Mouse (Mus musculus) right cerebral cortex, adult 18-20 months (tissue): ENCODE data around the gene Olfr506.
"Not testable (repeated sequence)": the region's sequence is repeated elsewhere in the genome, so short reads cannot be mapped to it uniquely, and the experiment has no call there.

Experiments used
- DNase-seq: peaks from one replicate; pipeline ENCODE4 v3.0.0; 2022; ENCODE audit warnings: mixed read lengths

Gene Olfr506

GRCm38 (mm10) chr7:108610487-108610886 lies at the start of gene Olfr506:
Olfr506 (plus strand) TSS chr7:108610787.
- no peak for DNase-seq

GRCm38 (mm10) chr7:108565693-108566092 lies 44.9 kb upstream of the Olfr506 start, which contains the start of gene Olfr504:
Olfr504 (minus strand) TSS chr7:108565793.
- no peak for DNase-seq

DNA sequence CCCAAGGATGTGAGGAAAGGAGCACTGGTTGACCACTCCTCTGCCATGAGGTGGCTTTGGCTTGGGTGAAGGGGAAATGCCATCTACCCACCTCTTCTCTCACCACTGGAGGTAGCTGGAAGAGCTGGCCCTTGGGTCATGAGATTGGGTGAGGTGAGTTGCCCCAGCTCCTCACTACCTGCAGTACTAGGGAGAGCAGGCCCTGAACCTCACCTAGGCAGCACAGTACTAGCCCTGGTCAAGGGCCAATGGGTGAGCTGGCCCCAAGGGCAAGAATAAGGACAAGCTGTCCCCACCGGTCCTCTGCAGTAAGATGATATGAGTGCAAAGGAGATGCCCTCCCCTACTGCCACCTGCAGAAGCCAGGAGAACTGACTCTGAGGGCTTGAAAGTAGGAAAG lies 20.8 kb upstream of the Olfr506 start:
- DNase-seq, result no peak

DNA sequence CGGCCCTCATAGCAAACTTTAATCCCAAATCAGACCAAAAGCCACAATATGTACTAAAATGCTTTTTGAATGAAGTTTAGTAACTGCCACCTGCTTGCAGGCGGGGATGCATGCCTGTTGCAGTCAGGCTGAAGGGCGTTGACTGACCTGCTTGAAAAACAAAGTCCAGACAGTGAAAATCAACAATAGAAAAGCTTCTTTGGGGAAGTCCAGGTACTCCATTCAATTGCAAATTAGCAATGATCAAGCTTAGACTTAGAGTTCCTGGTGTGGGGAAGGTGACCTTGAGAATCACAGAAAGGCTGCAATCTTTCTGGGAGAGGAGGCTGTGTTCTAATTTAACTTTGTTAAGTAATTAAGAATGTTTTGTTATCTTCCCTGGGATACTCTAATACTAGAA lies 8.7 kb upstream of the Olfr506 start:
- DNase-seq, result not testable (repeated sequence)

GRCm38 (mm10) chr7:108614110-108614509 lies 3.5 kb downstream of the Olfr506 start:
- DNase-seq, result no peak

DNA sequence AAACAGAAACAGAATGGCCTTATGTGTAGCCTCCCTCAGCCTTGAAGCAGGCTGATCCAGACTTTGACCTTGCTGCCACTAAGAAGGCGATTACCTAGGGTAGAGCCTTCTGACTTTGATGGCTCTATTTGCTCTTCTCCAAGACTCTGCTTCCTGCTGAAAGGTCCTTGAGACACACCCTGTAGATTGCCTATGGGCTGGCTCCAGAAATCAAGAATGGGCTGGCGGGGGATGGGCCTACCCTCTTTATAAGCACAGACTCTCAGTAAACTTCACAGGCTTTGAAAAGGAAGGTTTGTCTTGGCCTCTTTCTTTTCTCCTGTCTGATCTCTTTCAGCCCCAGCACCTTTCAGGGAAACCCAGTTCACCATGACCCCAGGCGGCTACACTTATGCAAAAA lies 6.2 kb downstream of the Olfr506 start:
- DNase-seq, result not testable (repeated sequence)

DNA sequence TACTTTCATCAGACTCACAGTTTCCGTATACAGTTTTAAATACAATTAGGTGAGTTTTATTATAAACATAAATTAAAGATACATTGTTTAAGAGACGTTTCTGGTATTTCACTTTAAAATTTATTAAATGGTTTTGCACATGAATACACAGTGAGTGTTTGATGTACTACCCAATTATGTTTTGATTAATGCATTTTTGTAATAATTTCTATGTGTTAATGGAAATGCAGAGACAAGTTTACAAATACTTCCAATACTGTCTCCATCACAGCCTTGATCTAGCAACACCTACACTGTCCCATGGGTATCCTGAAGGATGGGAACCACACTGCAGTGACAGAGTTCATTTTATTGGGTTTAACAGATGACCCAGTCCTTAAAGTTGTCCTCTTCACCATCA lies 10.9 kb downstream of the Olfr506 start, which contains the start of gene Olfr507:
Gene Olfr507 (plus strand): TSS at position 301 of the 400 bp plus-strand sequence.
- DNase-seq, result no peak

GRCm38 (mm10) chr7:108629694-108630093 lies 19.1 kb downstream of the Olfr506 start, which contains the start of gene Olfr508:
Olfr508 (plus strand) TSS chr7:108629994.
- DNase-seq, result no peak

GRCm38 (mm10) chr7:108651806-108652205 lies 41.2 kb downstream of the Olfr506 start, which contains the start of gene Olfr509:
Olfr509 (minus strand) TSS chr7:108651906.
- no peak for DNase-seq

GRCm38 (mm10) chr7:108662419-108662818 lies 51.8 kb downstream of the Olfr506 start:
- no peak for DNase-seq
